Mouse (Mus musculus): ENCODE data around the gene Ifnar2. TPM values are rescaled to one million over a fixed set of nuclear protein-coding genes. Genes with fewer than 3 reads are reported as not detected.

Ifnar2 gene
- polyA plus RNA-seq, 1 experiment from 2014 or later = 107 TPM

- peak; percentile 11 for DNase-seq
- 19% methylated on average over 3 of the region's 3 CpGs for WGBS (ENCODE audit: insufficient replicate concordance)
- no peaks in the 10 kb centered on the region for H3K9me3 ChIP-seq (ENCODE audit: low read length)
- H3K4me1 ChIP-seq (ENCODE audit: insufficient read depth) = peaks cover 39% of the 10 kb centered on the region
- H3K27me3 ChIP-seq (ENCODE audit: insufficient read depth, low read length) = no peaks in the 10 kb centered on the region
- TF ChIP-seq EP300 (IDR thresholded peaks at IDR 0.05; ENCODE audit: low read depth) (no peak), CTCF (IDR thresholded peaks at IDR 0.05; ENCODE audit: low read depth) (no peak)
- H3K4me3 ChIP-seq (ENCODE audit: low read depth, low read length) = peak overlapping the region; percentile 100
- H3K9ac ChIP-seq (replicated peaks) = peak overlapping the region; percentile 100
- H3K27ac ChIP-seq (ENCODE audit: low read depth) = peak overlapping the region; percentile 100
- no peak for ATAC-seq
- peak overlapping the region; percentile 70 for H3K4me2 ChIP-seq (ENCODE audit: low read depth, low read length)
- peaks cover 23% of the 10 kb centered on the region for H3K36me3 ChIP-seq (replicated peaks; ENCODE audit: insufficient read depth, low read length)
These were observed 1.7 kb downstream of the Ifnar2 start for GRCm38 (mm10) chr16:91374253-91374634.

- Histone ChIP-seq H3K9me3 (ENCODE audit: low read length) (no peaks in the 10 kb centered on the region), H3K4me1 (ENCODE audit: insufficient read depth) (peaks cover 47% of the 10 kb centered on the region), H3K4me2 (ENCODE audit: low read depth, low read length) (no peak overlapping the region), H3K27me3 (ENCODE audit: insufficient read depth, low read length) (no peaks in the 10 kb centered on the region), H3K36me3 (replicated peaks; ENCODE audit: insufficient read depth, low read length) (peaks cover 29% of the 10 kb centered on the region), H3K4me3 (ENCODE audit: low read depth, low read length) (no peak overlapping the region), H3K27ac (ENCODE audit: low read depth) (no peak overlapping the region), H3K9ac (replicated peaks) (no peak overlapping the region)
- WGBS (ENCODE audit: insufficient replicate concordance) = 92% methylated on average over 10 of the region's 10 CpGs
- ATAC-seq (no peak), DNase-seq (no peak)
- TF ChIP-seq CTCF (IDR thresholded peaks at IDR 0.05; ENCODE audit: low read depth) (no peak), EP300 (IDR thresholded peaks at IDR 0.05; ENCODE audit: low read depth) (no peak)
These were observed 4.1 kb downstream of the Ifnar2 start for GRCm38 (mm10) chr16:91376701-91377100.

- no peaks in the 10 kb centered on the region for H3K9me3 ChIP-seq (ENCODE audit: low read length)
- DNase-seq (no peak), ATAC-seq (no peak)
- no peak overlapping the region for H3K9ac ChIP-seq (replicated peaks)
- no peaks in the 10 kb centered on the region for H3K27me3 ChIP-seq (ENCODE audit: insufficient read depth, low read length)
- H3K4me2 ChIP-seq (ENCODE audit: low read depth, low read length) = peak overlapping the region; percentile 34
- peaks cover 41% of the 10 kb centered on the region for H3K36me3 ChIP-seq (replicated peaks; ENCODE audit: insufficient read depth, low read length)
- peak overlapping the region; percentile 74 for H3K27ac ChIP-seq (ENCODE audit: low read depth)
- 68% methylated on average over 17 of the region's 17 CpGs for WGBS (ENCODE audit: insufficient replicate concordance)
- TF ChIP-seq EP300 (IDR thresholded peaks at IDR 0.05; ENCODE audit: low read depth) (no peak), CTCF (IDR thresholded peaks at IDR 0.05; ENCODE audit: low read depth) (no peak)
- no peak overlapping the region for H3K4me3 ChIP-seq (ENCODE audit: low read depth, low read length)
- H3K4me1 ChIP-seq (ENCODE audit: insufficient read depth) = peaks cover 47% of the 10 kb centered on the region
These were observed 5.9 kb downstream of the Ifnar2 start for GRCm38 (mm10) chr16:91378431-91378986.

- WGBS (ENCODE audit: insufficient replicate concordance) = 62% methylated on average over 9 of the region's 9 CpGs
- TF ChIP-seq CTCF (IDR thresholded peaks at IDR 0.05; ENCODE audit: low read depth) (no peak), EP300 (IDR thresholded peaks at IDR 0.05; ENCODE audit: low read depth) (no peak)
- ATAC-seq (peak; percentile 39), DNase-seq (no peak)
- Histone ChIP-seq H3K27me3 (ENCODE audit: insufficient read depth, low read length) (no peaks in the 10 kb centered on the region), H3K4me3 (ENCODE audit: low read depth, low read length) (no peak overlapping the region), H3K9me3 (ENCODE audit: low read length) (no peaks in the 10 kb centered on the region), H3K27ac (ENCODE audit: low read depth) (peak overlapping the region; percentile 74), H3K4me1 (ENCODE audit: insufficient read depth) (peaks cover 47% of the 10 kb centered on the region), H3K9ac (replicated peaks) (no peak overlapping the region), H3K4me2 (ENCODE audit: low read depth, low read length) (peak overlapping the region; percentile 34), H3K36me3 (replicated peaks; ENCODE audit: insufficient read depth, low read length) (peaks cover 46% of the 10 kb centered on the region)
These were observed 6.4 kb downstream of the Ifnar2 start for GRCm38 (mm10) chr16:91378991-91379390.

- peaks cover 45% of the 10 kb centered on the region for H3K4me1 ChIP-seq (ENCODE audit: insufficient read depth)
- no peak overlapping the region for H3K4me3 ChIP-seq (ENCODE audit: low read depth, low read length)
- H3K9ac ChIP-seq (replicated peaks) = no peak overlapping the region
- WGBS (ENCODE audit: insufficient replicate concordance) = 78% methylated on average over 3 of the region's 3 CpGs
- TF ChIP-seq CTCF (IDR thresholded peaks at IDR 0.05; ENCODE audit: low read depth) (no peak), EP300 (IDR thresholded peaks at IDR 0.05; ENCODE audit: low read depth) (no peak)
- ATAC-seq (0 out of 2 replicates have a peak, but pooled peaks have one; percentile 5), DNase-seq (no peak)
- H3K9me3 ChIP-seq (ENCODE audit: low read length) = no peaks in the 10 kb centered on the region
- H3K27me3 ChIP-seq (ENCODE audit: insufficient read depth, low read length) = no peaks in the 10 kb centered on the region
- H3K4me2 ChIP-seq (ENCODE audit: low read depth, low read length) = peak overlapping the region; percentile 34; the same call in 1 of the 2 replicates
- peaks cover 50% of the 10 kb centered on the region for H3K36me3 ChIP-seq (replicated peaks; ENCODE audit: insufficient read depth, low read length)
- peak overlapping the region; percentile 74 for H3K27ac ChIP-seq (ENCODE audit: low read depth)
These were observed 6.8 kb downstream of the Ifnar2 start for GRCm38 (mm10) chr16:91379412-91379811.

GRCm38 (mm10) chr16:91380151-91380550 is 7.6 kb downstream of the Ifnar2 start:
- no peaks in the 10 kb centered on the region for H3K9me3 ChIP-seq (ENCODE audit: low read length)
- no peak overlapping the region for H3K4me3 ChIP-seq (ENCODE audit: low read depth, low read length)
- no peak overlapping the region for H3K9ac ChIP-seq (replicated peaks)
- peaks cover 57% of the 10 kb centered on the region for H3K36me3 ChIP-seq (replicated peaks; ENCODE audit: insufficient read depth, low read length)
- no peaks in the 10 kb centered on the region for H3K27me3 ChIP-seq (ENCODE audit: insufficient read depth, low read length)
- ATAC-seq = peak; percentile 63
- no peak for DNase-seq
- no peak for TF ChIP-seq CTCF (IDR thresholded peaks at IDR 0.05; ENCODE audit: low read depth)
- no peak for TF ChIP-seq EP300 (IDR thresholded peaks at IDR 0.05; ENCODE audit: low read depth)
- peak overlapping the region; percentile 1; the same call in 1 of the 2 replicates for H3K27ac ChIP-seq (ENCODE audit: low read depth)
- H3K4me2 ChIP-seq (ENCODE audit: low read depth, low read length) = no peak overlapping the region
- H3K4me1 ChIP-seq (ENCODE audit: insufficient read depth) = peaks cover 40% of the 10 kb centered on the region
- WGBS (ENCODE audit: insufficient replicate concordance) = 67% methylated on average over 5 of the region's 5 CpGs
